24 mouse cellular contexts compared by ENCODE assay signal in the genomic region with DNA sequence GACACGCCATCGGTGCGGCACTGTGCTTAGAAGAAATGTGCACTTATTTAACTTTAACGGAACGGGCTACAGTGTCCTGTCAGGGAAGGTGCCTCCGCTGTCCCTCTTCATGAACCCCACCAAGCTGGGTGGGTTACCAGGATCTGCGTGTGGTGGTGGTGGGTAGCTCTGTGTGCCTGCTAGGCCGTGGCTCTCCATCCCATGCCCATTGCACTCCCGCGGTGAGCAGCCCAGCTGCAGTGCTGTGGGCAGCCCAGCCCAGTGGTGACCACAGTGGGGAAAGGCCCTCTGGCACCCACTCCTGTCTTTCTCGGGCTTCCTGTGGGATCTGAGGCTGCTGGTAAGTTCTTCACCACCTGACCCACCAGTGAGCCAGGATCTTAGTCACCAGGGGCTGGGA. TPM values are rescaled to one million over a fixed set of nuclear protein-coding genes. Genes with fewer than 3 reads are reported as not detected.
DNase-seq lines count a peak whose midpoint lies in the region; ATAC-seq lines count a peak whose summit lies in the region.
"Had no signal": no experiment of that assay in that cellular context is flagged by ENCODE, and none has a peak within 500 bp of the region (broad histone marks: within the 10 kb centered on the region; RNA-seq: fewer than 3 reads in every experiment).

No protein-coding gene starts in this region.

- ATAC-seq in forebrain, embryonic 15.5 days (replicated peaks): no peak
- 0 out of 2 replicates have a peak, but pooled peaks have one; percentile 39 for ATAC-seq in midbrain, embryonic 15.5 days (replicated peaks)
- ATAC-seq in midbrain, embryonic 14.5 days (ENCODE audit: low FRiP score, low TSS enrichment): no peak
- ATAC-seq in embryonic facial prominence, embryonic 15.5 days (ENCODE audit: insufficient number of reproducible peaks, low FRiP score, low TSS enrichment, low read depth): peak; percentile 34; the same call in 1 of the 2 replicates
- ATAC-seq in liver, embryonic 11.5 days (replicated peaks; ENCODE audit: low FRiP score): no peak
- ATAC-seq in forebrain, embryonic 16.5 days: no peak
- ATAC-seq: CD4-positive, CD25-positive, alpha-beta regulatory T cell, adult 4 months had no signal

- no peaks in the 10 kb centered on the region for H3K36me3 ChIP-seq in forebrain, embryonic 10.5 days (replicated peaks)
- H3K36me3 ChIP-seq in forebrain, embryonic 15.5 days: no peaks in the 10 kb centered on the region
- no peaks in the 10 kb centered on the region for H3K36me3 ChIP-seq in midbrain, embryonic 15.5 days (replicated peaks)
- H3K36me3 ChIP-seq in midbrain, embryonic 14.5 days (ENCODE audit: control insufficient read depth, insufficient read depth, low read length): no peaks in the 10 kb centered on the region
- no peaks in the 10 kb centered on the region for H3K36me3 ChIP-seq in embryonic facial prominence, embryonic 15.5 days
- no peaks in the 10 kb centered on the region for H3K36me3 ChIP-seq in liver, embryonic 11.5 days (ENCODE audit: control insufficient read depth, insufficient read depth, low read length)
- no peaks in the 10 kb centered on the region for H3K36me3 ChIP-seq in forebrain, embryonic 16.5 days (ENCODE audit: control insufficient read depth, insufficient read depth)
- H3K36me3 ChIP-seq: heart, embryonic 12.5 days; hindbrain, embryonic 15.5 days; intestine, embryonic 15.5 days; limb, embryonic 13.5 days; lung, embryonic 15.5 days; stomach, embryonic 15.5 days had no signal

- peaks cover 43% of the 10 kb centered on the region for H3K27me3 ChIP-seq in forebrain, embryonic 10.5 days (ENCODE audit: poor library complexity, severe bottlenecking)
- H3K27me3 ChIP-seq in forebrain, embryonic 15.5 days: no peaks in the 10 kb centered on the region; the same call in 1 of the 2 replicates
- no peaks in the 10 kb centered on the region for H3K27me3 ChIP-seq in midbrain, embryonic 15.5 days (replicated peaks)
- no peaks in the 10 kb centered on the region for H3K27me3 ChIP-seq in midbrain, embryonic 14.5 days (ENCODE audit: control insufficient read depth, insufficient read depth, low read length)
- no peaks in the 10 kb centered on the region for H3K27me3 ChIP-seq in embryonic facial prominence, embryonic 15.5 days
- H3K27me3 ChIP-seq in liver, embryonic 11.5 days (replicated peaks; ENCODE audit: control insufficient read depth, insufficient read depth, low read length): no peaks in the 10 kb centered on the region
- no peaks in the 10 kb centered on the region for H3K27me3 ChIP-seq in forebrain, embryonic 16.5 days (replicated peaks; ENCODE audit: control insufficient read depth, insufficient read depth, low read length)
- H3K27me3 ChIP-seq: hindbrain, embryonic 15.5 days; intestine, embryonic 15.5 days; limb, embryonic 13.5 days; lung, embryonic 15.5 days; stomach, embryonic 15.5 days had no signal

- DNase-seq in forebrain, embryonic 10.5 days (ENCODE audit: extremely low spot score, low spot score): no peak
- DNase-seq in midbrain, embryonic 14.5 days: no peak
- no peak for DNase-seq in liver, embryonic 11.5 days (ENCODE audit: low spot score)
- no peak for DNase-seq in spleen, adult 12 weeks (ENCODE audit: low spot score)
- DNase-seq: cerebellum, adult 2 months; cerebellum, postnatal 36 days; gastrocnemius, adult 2 months; kidney, postnatal 10 days; layer of hippocampus, adult 9-11 months; lung, postnatal 4 days; right cerebral cortex, postnatal 14 days; thymus, adult 2 months had no signal

- 74% methylated on average over 11 of the region's 11 CpGs for WGBS in forebrain, embryonic 10.5 days
- WGBS in forebrain, embryonic 15.5 days: 81% methylated on average over 11 of the region's 11 CpGs
- 73% methylated on average over 11 of the region's 11 CpGs for WGBS in midbrain, embryonic 15.5 days
- 72% methylated on average over 11 of the region's 11 CpGs for WGBS in midbrain, embryonic 14.5 days
- 69% methylated on average over 11 of the region's 11 CpGs for WGBS in embryonic facial prominence, embryonic 15.5 days
- 86% methylated on average over 11 of the region's 11 CpGs for WGBS in liver, embryonic 11.5 days
- WGBS in forebrain, embryonic 16.5 days: 88% methylated on average over 11 of the region's 11 CpGs

- H3K4me3 ChIP-seq in forebrain, embryonic 10.5 days: no peak overlapping the region
- no peak overlapping the region for H3K4me3 ChIP-seq in forebrain, embryonic 15.5 days
- H3K4me3 ChIP-seq in midbrain, embryonic 15.5 days: no peak overlapping the region
- H3K4me3 ChIP-seq in midbrain, embryonic 14.5 days (replicated peaks; ENCODE audit: low read depth, low read length): no peak overlapping the region
- H3K4me3 ChIP-seq in embryonic facial prominence, embryonic 15.5 days (replicated peaks): no peak overlapping the region
- H3K4me3 ChIP-seq in liver, embryonic 11.5 days (ENCODE audit: low read depth, low read length): no peak overlapping the region
- no peak overlapping the region for H3K4me3 ChIP-seq in forebrain, embryonic 16.5 days (replicated peaks; ENCODE audit: low read length)
- H3K4me3 ChIP-seq: gastrocnemius, adult 2 months; heart, embryonic 12.5 days; hindbrain, embryonic 15.5 days; intestine, embryonic 15.5 days; limb, embryonic 13.5 days; lung, embryonic 15.5 days; stomach, embryonic 15.5 days had no signal

- H3K9ac ChIP-seq in forebrain, embryonic 15.5 days (replicated peaks): no peak overlapping the region
- H3K9ac ChIP-seq in midbrain, embryonic 15.5 days: no peak overlapping the region
- no peak overlapping the region for H3K9ac ChIP-seq in midbrain, embryonic 14.5 days (replicated peaks; ENCODE audit: low read length)
- no peak overlapping the region for H3K9ac ChIP-seq in embryonic facial prominence, embryonic 15.5 days
- H3K9ac ChIP-seq in liver, embryonic 11.5 days (ENCODE audit: low read depth, low read length): no peak overlapping the region
- no peak overlapping the region for H3K9ac ChIP-seq in forebrain, embryonic 16.5 days (replicated peaks; ENCODE audit: low read depth, low read length)
- H3K9ac ChIP-seq: heart, embryonic 12.5 days; hindbrain, embryonic 15.5 days; intestine, embryonic 15.5 days; limb, embryonic 13.5 days; liver, embryonic 14.5 days; lung, embryonic 15.5 days; stomach, embryonic 15.5 days had no signal

- H3K4me2 ChIP-seq in forebrain, embryonic 15.5 days (replicated peaks): no peak overlapping the region
- H3K4me2 ChIP-seq in midbrain, embryonic 15.5 days: no peak overlapping the region
- H3K4me2 ChIP-seq in midbrain, embryonic 14.5 days (ENCODE audit: low read length): no peak overlapping the region
- H3K4me2 ChIP-seq in embryonic facial prominence, embryonic 15.5 days (replicated peaks): no peak overlapping the region
- no peak overlapping the region for H3K4me2 ChIP-seq in liver, embryonic 11.5 days
- no peak overlapping the region for H3K4me2 ChIP-seq in forebrain, embryonic 16.5 days (ENCODE audit: low read length)
- H3K4me2 ChIP-seq: heart, embryonic 12.5 days; hindbrain, embryonic 15.5 days; intestine, embryonic 15.5 days; limb, embryonic 13.5 days; lung, embryonic 15.5 days; stomach, embryonic 15.5 days had no signal

- peaks cover 6% of the 10 kb centered on the region for H3K9me3 ChIP-seq in forebrain, embryonic 10.5 days
- H3K9me3 ChIP-seq in forebrain, embryonic 15.5 days: no peaks in the 10 kb centered on the region
- no peaks in the 10 kb centered on the region for H3K9me3 ChIP-seq in midbrain, embryonic 15.5 days
- 0 out of 2 replicates have a peak, but pooled peaks cover 4% of the 10 kb centered on the region for H3K9me3 ChIP-seq in midbrain, embryonic 14.5 days (ENCODE audit: control insufficient read depth, low read length)
- no peaks in the 10 kb centered on the region for H3K9me3 ChIP-seq in embryonic facial prominence, embryonic 15.5 days (replicated peaks)
- no peaks in the 10 kb centered on the region for H3K9me3 ChIP-seq in liver, embryonic 11.5 days (ENCODE audit: control insufficient read depth, low read length)
- peaks cover 3% of the 10 kb centered on the region; the same call in 1 of the 2 replicates for H3K9me3 ChIP-seq in forebrain, embryonic 16.5 days (ENCODE audit: control insufficient read depth, low read length)
- H3K9me3 ChIP-seq: heart, embryonic 12.5 days; hindbrain, embryonic 15.5 days; intestine, embryonic 15.5 days; limb, embryonic 13.5 days; lung, embryonic 15.5 days; stomach, embryonic 15.5 days had no signal

- peak overlapping the region; percentile 71 for H3K27ac ChIP-seq in forebrain, embryonic 10.5 days
- no peak overlapping the region for H3K27ac ChIP-seq in forebrain, embryonic 15.5 days (replicated peaks)
- H3K27ac ChIP-seq in midbrain, embryonic 15.5 days: no peak overlapping the region
- no peak overlapping the region for H3K27ac ChIP-seq in midbrain, embryonic 14.5 days (replicated peaks; ENCODE audit: low read depth, low read length)
- H3K27ac ChIP-seq in embryonic facial prominence, embryonic 15.5 days (replicated peaks): no peak overlapping the region
- no peak overlapping the region for H3K27ac ChIP-seq in liver, embryonic 11.5 days (ENCODE audit: low read depth, low read length)
- H3K27ac ChIP-seq in forebrain, embryonic 16.5 days (ENCODE audit: low read length): no peak overlapping the region
- H3K27ac ChIP-seq: gastrocnemius, adult 2 months; hindbrain, embryonic 15.5 days; intestine, embryonic 15.5 days; liver, embryonic 14.5 days; stomach, embryonic 15.5 days had no signal

- H3K4me1 ChIP-seq in forebrain, embryonic 10.5 days: peaks cover 52% of the 10 kb centered on the region
- peaks cover 3% of the 10 kb centered on the region; the same call in 1 of the 2 replicates for H3K4me1 ChIP-seq in forebrain, embryonic 15.5 days
- peaks cover 12% of the 10 kb centered on the region for H3K4me1 ChIP-seq in midbrain, embryonic 15.5 days
- H3K4me1 ChIP-seq in midbrain, embryonic 14.5 days (ENCODE audit: control insufficient read depth, insufficient read depth, low read length): 0 out of 2 replicates have a peak, but pooled peaks cover 10% of the 10 kb centered on the region
- H3K4me1 ChIP-seq in embryonic facial prominence, embryonic 15.5 days: peaks cover 38% of the 10 kb centered on the region
- no peaks in the 10 kb centered on the region for H3K4me1 ChIP-seq in liver, embryonic 11.5 days (replicated peaks; ENCODE audit: control insufficient read depth, insufficient read depth, low read length)
- H3K4me1 ChIP-seq in forebrain, embryonic 16.5 days (replicated peaks; ENCODE audit: control insufficient read depth, insufficient read depth, low read length): no peaks in the 10 kb centered on the region; the same call in 1 of the 2 replicates

RNA-seq across cellular contexts. Expression of gene Fzd7, which starts 31.3 kb away (rescaled TPM):
- polyA plus RNA-seq in forebrain, embryonic 10.5 days (2016; fragmentation: Nextera tagmentation; extraction: Ambion mirVana): 9.4 and 9.6 TPM in 2 replicates
- 3.5 and 4.2 TPM in 2 replicates for polyA plus RNA-seq in forebrain, embryonic 15.5 days (2015; fragmentation: Nextera tagmentation; extraction: Ambion mirVana)
- 3.0 and 3.3 TPM in 2 replicates for polyA plus RNA-seq in midbrain, embryonic 15.5 days (2015; fragmentation: Nextera tagmentation; extraction: Ambion mirVana)
- polyA plus RNA-seq in midbrain, embryonic 14.5 days (2014; fragmentation: Nextera tagmentation; extraction: Ambion mirVana): 4.2 TPM in 2 replicates
- 11.9 TPM in 2 replicates for polyA plus RNA-seq in embryonic facial prominence, embryonic 15.5 days (2015; fragmentation: Nextera tagmentation; extraction: Ambion mirVana)
- 7.5 and 7.7 TPM in 2 replicates for polyA plus RNA-seq in liver, embryonic 11.5 days (2014; fragmentation: Nextera tagmentation; extraction: Ambion mirVana)
- 2.7 and 3.4 TPM in 2 replicates for polyA plus RNA-seq in forebrain, embryonic 16.5 days (2015; fragmentation: Nextera tagmentation; extraction: Ambion mirVana)
- polyA plus RNA-seq: CD4-positive, CD25-positive, alpha-beta regulatory T cell, adult 4 months had no signal

Comparison
In these comparisons a context has a peak if more than half of its experiments do, and no peak if none do; other contexts are left out.
1. ATAC-seq: peak in midbrain, embryonic 15.5 days (single experiment) and embryonic facial prominence, embryonic 15.5 days (single experiment); none in forebrain, embryonic 15.5 days (single experiment), midbrain, embryonic 14.5 days (single experiment), liver, embryonic 11.5 days (single experiment) and forebrain, embryonic 16.5 days (single experiment).